In genomic region chr8:71861551-71861950, GRCm38 (mm10) we compare ENCODE assay signal across 3 mouse cellular contexts. TPM values are rescaled to one million over a fixed set of nuclear protein-coding genes. Genes with fewer than 3 reads are reported as not detected.
DNase-seq lines count a peak whose midpoint lies in the region; ATAC-seq and TF ChIP-seq lines count a peak whose summit lies in the region.
"Not testable (repeated sequence)": the region's sequence is repeated elsewhere in the genome, so short reads cannot be mapped to it uniquely, and the experiment has no call there.

No protein-coding gene starts in this region.

- not testable (repeated sequence) for H3K4me3 ChIP-seq in heart, postnatal 0 days (ENCODE audit: low read depth, low read length)

- not testable (repeated sequence) for H3K27ac ChIP-seq in heart, postnatal 0 days (ENCODE audit: low read depth)

- not testable (repeated sequence) for H3K4me2 ChIP-seq in heart, postnatal 0 days (ENCODE audit: low read depth, low read length)

- H3K36me3 ChIP-seq in heart, postnatal 0 days (replicated peaks; ENCODE audit: control insufficient read depth, insufficient read depth, low read length), result not testable (repeated sequence)

- not testable (repeated sequence) for H3K4me1 ChIP-seq in heart, postnatal 0 days (ENCODE audit: control insufficient read depth, insufficient read depth)

- H3K27me3 ChIP-seq in heart, postnatal 0 days (ENCODE audit: control insufficient read depth, insufficient read depth, low read length), result not testable (repeated sequence)

- H3K9me3 ChIP-seq in heart, postnatal 0 days (replicated peaks; ENCODE audit: control insufficient read depth, low read length), result not testable (repeated sequence)

- ATAC-seq in heart, postnatal 0 days (ENCODE audit: insufficient read depth, low read depth), result not testable (repeated sequence)

- peak; percentile 94 for DNase-seq in heart, adult 11 months
- peak; percentile 16 for DNase-seq in heart, postnatal 0 days (ENCODE audit: low spot score)
- DNase-seq in heart, postnatal 10 days, result peak; percentile 16 to 22

- intact Hi-C loops in heart, postnatal 10 days (cut with DNase I), result not testable (repeated sequence)

- not testable (repeated sequence) for TF ChIP-seq EP300 in heart, postnatal 0 days (IDR thresholded peaks at IDR 0.05; ENCODE audit: low read depth)

- H3K9ac ChIP-seq in heart, postnatal 0 days (replicated peaks; ENCODE audit: low read depth, low read length), result not testable (repeated sequence)

- WGBS in heart, postnatal 0 days, result 50% methylated on average over 1 of the region's 1 CpGs

- TF ChIP-seq CTCF in heart, postnatal 0 days (IDR thresholded peaks at IDR 0.05; ENCODE audit: low read depth), result not testable (repeated sequence)

RNA-seq across cellular contexts. Expression of gene Zfp709, which starts 20.3 kb away (rescaled TPM):
- 0.85 and 6.6 TPM in 2 replicates for total RNA-seq in heart, postnatal 0 days (2014; rRNA removed; ENCODE audit: low replicate concordance)
- polyA plus RNA-seq in heart, postnatal 0 days (2015; fragmentation: Nextera tagmentation; extraction: Ambion mirVana), result 3.6 and 3.9 TPM in 2 replicates
- total RNA-seq in heart, postnatal 10 days (2021), result 1 to 10 TPM; 6.7 to 8.5 TPM

RNA-seq across cellular contexts. Expression of gene Zfp882, which starts 46.9 kb away (rescaled TPM):
- 0.11 and 0.23 TPM in 2 replicates for total RNA-seq in heart, postnatal 0 days (2014; rRNA removed; ENCODE audit: low replicate concordance)
- polyA plus RNA-seq in heart, postnatal 0 days (2015; fragmentation: Nextera tagmentation; extraction: Ambion mirVana), result 1.8 TPM in 2 replicates
- total RNA-seq in heart, postnatal 10 days (2021), result 1 to 10 TPM; 3.0 to 4.4 TPM

RNA-seq across cellular contexts. Expression of gene Zfp617, which starts 46.9 kb away (rescaled TPM):
- total RNA-seq in heart, postnatal 0 days (2014; rRNA removed; ENCODE audit: low replicate concordance), result 18.3 and 18.9 TPM in 2 replicates
- 20.2 and 21.9 TPM in 2 replicates for polyA plus RNA-seq in heart, postnatal 0 days (2015; fragmentation: Nextera tagmentation; extraction: Ambion mirVana)
- total RNA-seq in heart, postnatal 10 days (2021), result 10 to 100 TPM; 27.3 to 32.6 TPM

Comparison
In these comparisons a context has a peak if more than half of its experiments do, and no peak if none do; other contexts are left out.
1. DNase-seq: peak in every context shown above with its lines; median percentile 94 in heart, adult 11 months; 19 in heart, postnatal 10 days; 16 in heart, postnatal 0 days.